Mouse (Mus musculus): Measurements from ENCODE around the gene Fgd6.

Fgd6 gene

DNA sequence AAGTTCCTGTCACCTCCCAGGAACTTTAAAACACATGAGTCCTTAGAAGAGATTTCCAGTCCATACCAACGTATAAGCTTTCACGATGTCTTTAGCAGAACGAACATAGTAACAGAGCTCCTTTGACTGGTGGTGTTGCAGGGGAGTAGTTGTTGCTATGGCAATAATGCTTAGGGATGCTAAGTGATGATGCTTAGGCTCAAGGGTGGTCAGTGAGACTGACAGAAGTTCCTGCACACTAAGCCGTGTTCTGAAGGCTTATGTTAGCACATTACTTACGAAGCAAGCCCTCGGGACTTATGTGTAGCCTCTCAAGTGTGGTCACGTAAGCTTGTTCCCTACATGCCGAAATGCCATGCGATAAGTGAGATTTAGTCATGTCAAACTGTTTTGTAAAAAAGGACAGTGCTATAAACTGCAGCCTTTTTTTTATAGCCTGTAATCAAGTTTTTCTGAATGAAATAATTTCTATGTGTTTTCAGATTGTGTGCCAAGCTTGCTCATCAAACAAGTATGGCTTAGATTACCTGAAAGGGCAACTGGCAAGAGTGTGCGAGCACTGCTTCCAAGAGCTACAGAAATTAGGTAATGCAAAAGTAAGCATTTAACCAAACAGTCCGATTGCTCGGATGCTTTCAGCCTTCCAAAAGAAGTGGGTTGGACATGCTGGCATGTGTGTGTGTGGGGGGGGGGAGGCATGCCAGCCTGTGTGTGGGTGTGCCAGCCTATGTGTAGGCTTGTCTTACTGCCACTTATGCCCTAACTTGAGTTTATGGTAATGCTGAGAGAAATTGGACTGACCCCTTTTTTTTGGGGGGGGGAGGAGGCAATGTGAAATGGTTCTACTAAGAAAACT lies 99.0 kb downstream of the Fgd6 start:
- DNase-seq (ENCODE audit: low spot score in 2 of 2) = no peak

DNA sequence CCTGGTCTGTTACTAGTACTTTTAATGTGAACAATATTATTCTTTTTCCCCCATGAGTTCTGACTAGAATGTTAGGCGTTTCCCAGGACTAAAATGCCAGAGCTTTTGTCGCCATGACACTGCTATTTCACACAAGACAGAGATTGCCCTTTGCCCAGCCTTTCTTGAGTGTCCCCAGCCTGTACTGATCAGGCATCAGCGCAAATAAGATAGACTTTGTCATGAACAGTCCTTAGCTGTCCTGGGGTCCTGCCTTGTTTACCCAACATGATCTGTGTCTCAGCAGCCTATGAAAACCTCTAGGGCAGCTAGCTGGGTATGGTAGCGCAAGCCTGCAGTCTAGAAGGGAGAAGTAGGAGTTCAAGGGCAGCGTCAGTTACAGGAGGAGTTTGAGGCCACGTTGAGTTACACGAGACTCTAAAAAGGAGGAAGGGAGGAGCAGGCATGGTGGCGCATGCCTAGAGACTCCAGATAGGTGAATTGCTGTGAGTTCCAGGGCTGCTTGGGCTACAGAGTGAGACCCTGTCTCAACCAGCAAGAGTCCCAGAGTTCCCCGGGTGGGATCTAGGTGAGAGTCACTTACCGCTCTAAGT lies 103.2 kb downstream of the Fgd6 start:
- DNase-seq (ENCODE audit: low spot score in 2 of 2) = no peak

- DNase-seq (ENCODE audit: low spot score in 2 of 2) = no peak
Observed at GRCm38 (mm10) chr10:94140227-94140931, 104.6 kb downstream of the Fgd6 start.

DNA sequence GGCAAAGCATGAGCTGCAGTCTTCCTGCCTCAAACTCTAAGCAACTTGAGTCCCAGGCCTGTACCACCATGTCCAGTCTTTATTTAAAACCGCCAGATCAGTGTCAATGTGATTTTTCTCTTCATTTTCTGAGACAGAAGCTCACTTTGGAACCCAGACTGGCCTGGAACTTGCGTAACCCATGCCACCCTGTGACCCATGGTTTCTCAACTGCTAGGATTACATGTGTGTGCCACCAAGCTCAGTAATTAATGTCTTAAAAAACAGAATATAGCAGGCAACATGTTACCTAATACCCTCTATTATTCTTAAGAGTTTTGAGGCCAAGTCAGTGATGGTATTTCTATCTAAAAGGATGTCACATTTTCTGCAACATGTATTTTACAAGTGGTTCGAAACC lies 106.6 kb downstream of the Fgd6 start:
- DNase-seq (ENCODE audit: low spot score in 2 of 2) = no peak

GRCm38 (mm10) chr10:94144581-94144980 lies 108.8 kb downstream of the Fgd6 start:
- no peak for DNase-seq (ENCODE audit: low spot score in 2 of 2)

DNA sequence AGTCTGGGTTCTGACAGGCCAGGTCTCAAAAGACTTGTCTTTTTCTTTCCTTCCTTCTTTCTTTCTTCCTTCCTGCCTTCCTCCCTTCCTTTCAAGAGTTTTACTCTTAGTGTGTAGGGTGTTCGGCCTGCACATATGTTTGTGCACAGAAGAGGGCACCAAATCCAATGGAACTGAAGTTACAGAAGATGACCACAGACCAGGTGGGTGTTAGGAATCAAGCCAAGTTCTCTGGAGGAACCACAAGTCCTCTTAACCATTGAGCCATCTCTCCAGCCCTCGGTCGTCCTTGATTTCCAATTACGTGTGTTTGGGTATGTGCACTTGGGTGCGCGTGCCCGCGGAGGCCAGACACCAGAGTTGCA lies 111.6 kb downstream of the Fgd6 start:
- no peak for DNase-seq (ENCODE audit: low spot score in 2 of 2)

DNA sequence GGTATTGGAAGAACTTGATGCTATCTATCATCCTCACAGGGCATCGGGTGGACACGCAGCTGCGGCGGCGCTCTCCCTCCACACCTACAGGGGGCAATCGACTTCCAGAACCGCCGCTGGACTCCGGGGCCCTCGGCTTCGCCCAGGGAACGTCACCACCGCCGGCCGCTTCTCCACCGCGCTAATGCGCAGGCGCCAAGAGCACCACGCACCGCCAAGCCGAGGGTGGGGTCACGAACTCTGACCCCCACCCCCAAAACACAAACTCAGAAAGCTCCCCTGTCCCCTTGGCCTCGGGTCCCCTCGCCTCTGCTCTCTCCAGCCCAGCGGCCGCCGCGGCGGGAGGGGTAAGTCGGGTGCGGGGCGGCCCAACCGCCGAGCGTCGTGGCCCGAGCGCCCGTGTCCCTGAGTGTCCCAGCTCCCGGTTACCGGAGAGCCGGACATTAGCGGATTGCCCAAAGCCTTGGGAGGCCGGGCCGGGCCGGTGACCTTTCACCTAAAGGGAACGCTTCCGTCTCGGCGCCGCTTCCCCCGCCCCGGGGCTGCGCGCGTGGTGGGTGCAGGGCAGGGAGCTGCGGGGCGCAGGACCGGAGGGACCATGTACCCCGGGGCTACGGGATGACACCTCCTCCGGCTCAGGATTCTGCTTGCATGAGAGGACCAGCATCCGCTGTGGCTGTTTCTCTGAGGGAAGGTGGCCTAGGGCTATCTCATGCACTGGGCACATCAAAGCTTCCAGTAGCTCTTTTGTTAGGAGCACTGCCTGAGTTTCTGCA lies 112.1 kb downstream of the Fgd6 start, which contains the start of gene Nr2c1:
Gene Nr2c1 (plus strand): TSS at position 268 of the 776 bp plus-strand sequence.
- peak; percentile 73 to 86 for DNase-seq (ENCODE audit: low spot score in 2 of 2)

DNA sequence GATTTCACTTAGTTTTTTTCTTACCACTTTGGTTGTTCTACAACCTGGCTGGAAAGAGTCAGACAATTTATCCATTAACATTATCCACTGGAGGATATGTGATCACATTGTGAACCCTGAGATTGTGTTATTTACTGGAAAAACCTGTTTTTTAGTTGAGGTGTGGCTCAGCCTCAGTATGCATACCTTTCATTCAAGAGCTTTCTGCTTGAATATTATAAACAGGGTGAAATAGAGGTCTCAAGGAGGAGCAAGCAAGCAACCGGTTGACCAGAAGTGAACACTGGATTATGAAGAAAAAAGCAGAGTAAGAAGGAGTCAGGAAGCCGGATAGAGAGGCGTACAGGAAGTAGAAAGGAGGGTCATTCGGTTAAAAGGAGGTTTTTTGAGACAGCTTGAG lies 115.7 kb downstream of the Fgd6 start:
- DNase-seq (ENCODE audit: low spot score in 2 of 2) = no peak

DNA sequence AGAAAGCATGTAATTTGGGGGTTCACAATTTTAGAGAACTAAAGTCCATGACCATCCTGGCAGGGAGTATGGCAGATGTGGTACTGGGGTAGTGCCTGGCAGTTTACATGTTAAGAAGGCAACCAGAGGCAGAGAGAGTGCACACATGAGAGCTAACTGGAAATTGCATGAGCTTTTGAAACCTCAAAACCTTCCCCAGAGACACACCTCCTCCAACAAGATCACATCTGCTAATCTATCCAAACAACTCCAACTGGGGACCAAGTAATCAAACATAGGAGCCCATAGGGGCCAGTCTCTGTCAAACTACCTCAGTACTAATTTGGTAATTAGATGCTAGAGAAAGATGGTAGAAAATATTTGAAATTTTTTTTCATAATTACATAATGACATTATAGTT lies 118.0 kb downstream of the Fgd6 start:
- DNase-seq (ENCODE audit: low spot score in 2 of 2) = no peak

DNA sequence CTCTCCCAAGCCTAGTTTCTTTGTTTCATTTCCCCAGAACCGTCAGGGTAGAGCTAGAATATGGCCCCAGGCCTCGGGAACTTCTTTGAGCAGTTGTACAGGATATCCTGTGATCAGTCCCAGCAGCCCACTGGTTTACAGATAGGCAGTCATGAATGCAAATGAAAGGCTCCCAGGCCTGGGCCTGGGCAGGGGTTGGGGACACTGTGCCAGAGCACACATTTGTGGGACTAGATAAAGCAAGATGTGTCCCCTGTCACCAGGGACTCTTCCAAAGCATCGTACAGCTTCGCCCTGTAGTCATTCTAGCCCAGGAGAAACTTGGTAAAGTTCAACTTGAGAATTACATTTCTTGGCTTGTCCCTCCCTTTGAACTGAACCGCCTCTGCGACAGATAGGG lies 123.2 kb downstream of the Fgd6 start:
- no peak for DNase-seq (ENCODE audit: low spot score in 2 of 2)

DNA sequence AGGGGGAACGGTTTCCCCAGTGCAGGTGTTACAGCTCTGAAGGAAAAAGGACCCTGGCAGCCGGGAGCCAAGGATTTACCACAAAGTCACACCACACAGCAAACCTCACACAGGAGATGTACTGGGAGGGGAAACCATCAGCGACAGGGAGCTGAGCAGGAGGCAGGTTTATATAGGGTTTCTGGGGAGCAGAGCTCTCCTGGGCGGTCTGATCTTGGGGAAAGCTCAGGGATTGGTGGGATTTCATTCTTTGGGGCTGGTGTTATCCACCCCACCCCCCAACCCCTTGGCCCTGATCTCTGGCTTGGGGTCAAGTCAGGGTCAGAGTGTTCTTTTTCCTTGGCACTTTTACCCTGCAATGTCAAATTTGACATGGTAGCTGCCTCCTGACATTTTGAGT lies 123.6 kb downstream of the Fgd6 start:
- DNase-seq (ENCODE audit: low spot score in 2 of 2) = no peak

DNA sequence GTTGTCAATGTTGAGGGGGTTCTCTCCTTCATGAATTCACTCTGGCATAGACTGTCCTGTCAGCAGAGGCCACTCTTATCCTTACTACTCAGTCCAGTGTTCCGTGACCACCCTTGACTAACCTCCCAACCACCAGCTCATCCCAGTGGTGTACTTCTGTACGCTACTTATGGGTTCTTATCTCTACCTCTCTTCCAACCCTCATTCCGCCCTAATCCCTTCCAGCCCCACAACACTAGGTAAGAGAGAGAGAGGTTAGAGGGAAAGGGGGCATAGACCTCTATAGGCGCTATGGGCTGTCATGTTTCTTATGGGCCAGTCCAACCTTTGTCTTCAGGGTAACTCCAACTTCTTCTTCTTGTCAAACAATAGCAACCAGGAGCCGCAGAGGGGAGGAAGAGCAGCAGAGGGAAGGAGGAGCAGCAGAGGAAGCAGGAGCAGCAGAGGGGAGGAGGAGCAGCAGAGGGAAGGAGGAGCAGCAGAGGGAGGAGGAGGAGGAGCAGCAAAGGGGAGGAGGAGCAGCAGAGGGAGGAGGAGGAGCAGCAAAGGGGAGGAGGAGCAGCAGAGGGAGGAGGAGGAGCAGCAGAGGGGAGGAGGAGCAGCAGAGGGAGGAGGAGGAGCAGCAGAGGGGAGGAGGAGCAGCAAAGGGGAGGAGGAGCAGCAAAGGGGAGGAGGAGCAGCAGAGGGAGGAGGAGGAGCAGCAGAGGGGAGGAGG lies 125.4 kb downstream of the Fgd6 start:
- no peak for DNase-seq (ENCODE audit: low spot score in 2 of 2)

- DNase-seq (ENCODE audit: low spot score in 2 of 2) = no peak
Observed at GRCm38 (mm10) chr10:94162031-94162430, 126.2 kb downstream of the Fgd6 start.

DNA sequence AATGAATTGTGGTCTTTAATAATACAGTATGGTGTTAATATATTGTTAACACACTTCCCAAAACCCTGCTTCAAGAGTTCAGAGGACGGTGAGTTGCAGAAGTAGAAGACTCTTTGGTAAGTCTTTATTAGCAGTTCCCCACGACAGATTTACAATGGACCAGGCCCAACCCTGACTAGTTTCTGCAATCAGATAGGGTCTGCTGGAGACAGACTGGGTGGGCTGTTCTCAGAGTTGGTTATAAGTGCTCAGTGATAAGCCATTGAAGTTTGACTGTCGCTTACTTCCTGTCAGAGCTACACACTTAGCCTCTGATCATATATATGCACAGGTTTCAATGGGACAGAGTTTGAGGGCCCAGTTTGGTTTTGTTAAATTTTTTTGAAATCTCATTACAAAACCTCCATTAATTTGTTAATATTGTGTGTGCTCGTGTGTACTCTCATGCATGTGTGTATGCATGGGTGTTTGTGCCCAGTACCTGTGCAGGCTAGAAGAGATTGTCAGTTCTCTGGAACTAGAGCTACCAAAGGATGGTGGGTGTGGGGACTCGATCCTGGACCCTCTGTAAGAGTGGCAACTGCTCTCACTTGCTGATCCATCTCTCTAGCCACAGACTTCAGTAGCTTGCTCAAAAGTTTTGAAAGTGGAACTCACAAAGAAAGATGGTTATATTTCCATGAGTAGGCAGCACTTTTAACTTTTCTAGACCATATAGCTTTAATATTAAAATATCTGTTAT lies 128.5 kb downstream of the Fgd6 start:
- no peak for DNase-seq (ENCODE audit: low spot score in 2 of 2)

- DNase-seq (ENCODE audit: low spot score in 2 of 2) = no peak
Observed at GRCm38 (mm10) chr10:94165426-94165825, 129.6 kb downstream of the Fgd6 start.

- DNase-seq (ENCODE audit: low spot score in 2 of 2) = no peak
Observed at GRCm38 (mm10) chr10:94167051-94167750, 131.4 kb downstream of the Fgd6 start.

- DNase-seq (ENCODE audit: low spot score in 2 of 2) = no peak
Observed at GRCm38 (mm10) chr10:94171440-94172130, 135.8 kb downstream of the Fgd6 start.

DNA sequence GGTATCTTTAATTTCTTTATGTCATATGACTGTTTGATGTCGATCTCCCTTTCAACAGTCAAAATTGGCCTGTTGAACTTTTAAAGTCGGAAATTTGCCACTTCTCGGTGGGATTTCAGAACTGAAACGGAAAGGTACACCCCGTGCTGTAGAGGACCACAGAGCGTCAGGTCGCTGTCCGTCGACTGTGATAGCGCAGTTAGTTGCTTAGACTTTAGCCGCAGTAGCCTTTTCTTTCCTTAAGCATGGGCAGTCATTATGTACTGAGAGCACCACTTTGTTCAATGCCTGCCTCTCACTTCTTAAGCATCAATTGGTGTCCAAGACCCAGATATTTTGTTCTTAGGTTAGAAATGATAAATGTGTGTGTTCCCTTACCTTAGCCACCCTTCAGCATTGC lies 136.3 kb downstream of the Fgd6 start:
- no peak for DNase-seq (ENCODE audit: low spot score in 2 of 2)

DNA sequence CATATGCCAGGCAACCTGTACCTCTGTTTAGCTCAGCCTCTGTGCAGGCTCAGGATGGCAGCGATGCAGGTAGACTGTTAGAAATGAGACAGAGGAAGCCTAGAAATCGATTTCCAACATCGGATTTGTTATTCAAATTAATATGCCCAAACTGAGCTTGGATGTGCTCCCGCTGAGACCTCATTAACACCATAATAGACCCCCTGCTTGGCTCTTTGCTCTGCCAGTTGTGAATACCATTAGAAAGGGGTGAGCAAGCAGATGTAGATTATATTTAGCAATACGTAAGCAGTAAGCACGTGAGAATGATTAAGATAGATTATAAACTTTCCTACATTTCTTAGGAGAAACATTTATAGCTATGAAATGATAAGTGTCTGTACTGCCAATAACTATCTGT lies 136.9 kb downstream of the Fgd6 start:
- no peak for DNase-seq (ENCODE audit: low spot score in 2 of 2)

Measured in spleen, postnatal 4 days (tissue).